Mouse (Mus musculus): ENCODE measurements around the gene AI413582. TPM values are rescaled to one million over a fixed set of nuclear protein-coding genes. Genes with fewer than 3 reads are reported as not detected.

The AI413582 gene
- polyA plus RNA-seq, 1 experiment from 2014 or later, result 38.6 TPM

DNA sequence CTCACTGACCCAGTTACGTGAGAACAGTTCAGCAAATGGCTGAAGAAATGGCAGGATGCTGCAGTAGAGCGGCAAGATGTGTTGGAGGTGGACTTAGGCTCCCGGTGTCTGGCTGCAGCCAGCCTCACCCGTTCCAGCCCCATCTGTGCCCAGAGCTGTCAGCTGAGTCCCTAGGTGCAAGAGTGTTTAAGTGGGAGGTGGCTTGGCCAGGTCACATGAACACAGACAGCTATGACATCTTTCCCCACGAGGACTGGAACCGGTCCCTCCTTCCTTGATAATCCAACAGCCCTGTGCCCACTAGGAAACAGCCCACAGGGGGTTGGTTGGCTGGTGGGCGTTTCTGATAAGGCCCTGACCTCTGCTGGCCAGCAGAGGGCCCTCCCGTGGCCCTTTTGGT lies 37.5 kb downstream of the AI413582 start:
- no peak for DNase-seq (ENCODE audit: low spot score)
- TF ChIP-seq CTCF (IDR thresholded peaks at IDR 0.05), result no peak; the same call in 1 of the 2 replicates
- TF ChIP-seq EP300 (IDR thresholded peaks at IDR 0.05), result no peak
- 55% methylated on average over 8 of the region's 8 CpGs for WGBS
- ATAC-seq, result no peak
- Histone ChIP-seq H3K4me1 (ENCODE audit: insufficient read depth, low read depth, low read length) (no peaks in the 10 kb centered on the region), H3K4me2 (replicated peaks; ENCODE audit: low read depth, low read length) (no peak overlapping the region), H3K9ac (replicated peaks; ENCODE audit: low read depth) (no peak overlapping the region), H3K36me3 (ENCODE audit: insufficient read depth, low read length) (no peaks in the 10 kb centered on the region), H3K27me3 (replicated peaks; ENCODE audit: insufficient read depth, low read length) (no peaks in the 10 kb centered on the region), H3K27ac (ENCODE audit: low read length) (no peak overlapping the region), H3K9me3 (ENCODE audit: low read length) (no peaks in the 10 kb centered on the region), H3K4me3 (ENCODE audit: low read depth, low read length) (no peak overlapping the region)

DNA sequence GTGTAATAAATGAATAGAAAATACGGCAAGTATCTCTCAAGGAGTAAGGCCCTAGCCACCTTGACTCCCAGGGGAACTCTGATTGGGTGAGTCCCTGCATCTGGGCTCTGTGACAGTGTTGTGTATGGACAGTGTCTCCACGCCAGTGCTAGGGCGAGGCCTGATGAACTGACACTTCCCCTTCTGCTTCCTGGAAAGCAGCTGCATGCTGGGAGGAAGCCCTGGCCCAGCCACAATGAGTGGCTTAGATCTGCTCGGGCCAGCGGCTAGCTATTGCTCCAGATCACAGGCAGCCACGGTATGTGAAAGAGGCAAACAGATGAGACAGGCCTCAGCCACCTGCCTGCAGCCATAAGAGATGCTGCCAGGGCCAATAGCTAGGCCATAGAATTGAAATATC lies 38.4 kb downstream of the AI413582 start:
- H3K4me2 ChIP-seq (replicated peaks; ENCODE audit: low read depth, low read length), result no peak overlapping the region
- H3K27me3 ChIP-seq (replicated peaks; ENCODE audit: insufficient read depth, low read length), result no peaks in the 10 kb centered on the region
- ATAC-seq (no peak), DNase-seq (ENCODE audit: low spot score) (no peak)
- no peak overlapping the region for H3K27ac ChIP-seq (ENCODE audit: low read length)
- H3K4me1 ChIP-seq (ENCODE audit: insufficient read depth, low read depth, low read length), result no peaks in the 10 kb centered on the region
- TF ChIP-seq EP300 (IDR thresholded peaks at IDR 0.05) (no peak), CTCF (IDR thresholded peaks at IDR 0.05) (no peak)
- no peaks in the 10 kb centered on the region for H3K36me3 ChIP-seq (ENCODE audit: insufficient read depth, low read length)
- no peak overlapping the region for H3K9ac ChIP-seq (replicated peaks; ENCODE audit: low read depth)
- WGBS, result 52% methylated on average over 6 of the region's 6 CpGs
- no peak overlapping the region for H3K4me3 ChIP-seq (ENCODE audit: low read depth, low read length)
- H3K9me3 ChIP-seq (ENCODE audit: low read length), result no peaks in the 10 kb centered on the region

DNA sequence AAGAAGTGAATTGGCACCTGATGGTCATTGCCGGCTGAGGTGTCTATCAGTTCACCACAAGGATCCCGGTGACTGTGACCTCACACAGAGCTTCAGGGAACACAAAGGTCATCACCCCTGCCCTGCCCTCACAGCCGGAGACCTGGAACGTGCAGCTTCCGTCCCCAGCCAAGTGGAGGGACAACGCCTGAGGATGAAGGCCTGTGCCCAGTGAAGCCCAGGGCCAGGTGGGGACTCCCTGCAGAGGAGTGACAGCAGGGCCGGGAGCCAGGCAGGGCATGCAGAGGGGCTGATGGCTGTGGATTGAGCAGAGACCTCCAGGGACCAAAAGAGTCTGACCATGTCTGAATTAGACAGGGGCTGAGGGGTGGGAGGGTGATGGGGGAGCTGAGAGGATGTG lies 42.4 kb downstream of the AI413582 start:
- 59% methylated on average over 7 of the region's 7 CpGs for WGBS
- no peaks in the 10 kb centered on the region for H3K36me3 ChIP-seq (ENCODE audit: insufficient read depth, low read length)
- H3K4me3 ChIP-seq (ENCODE audit: low read depth, low read length), result no peak overlapping the region
- no peak for ATAC-seq
- TF ChIP-seq EP300 (IDR thresholded peaks at IDR 0.05), result no peak
- no peak for TF ChIP-seq CTCF (IDR thresholded peaks at IDR 0.05)
- no peak overlapping the region for H3K4me2 ChIP-seq (replicated peaks; ENCODE audit: low read depth, low read length)
- H3K4me1 ChIP-seq (ENCODE audit: insufficient read depth, low read depth, low read length), result no peaks in the 10 kb centered on the region
- H3K27me3 ChIP-seq (replicated peaks; ENCODE audit: insufficient read depth, low read length), result peaks cover 9% of the 10 kb centered on the region; the same call in 1 of the 2 replicates
- no peak overlapping the region for H3K9ac ChIP-seq (replicated peaks; ENCODE audit: low read depth)
- H3K27ac ChIP-seq (ENCODE audit: low read length), result no peak overlapping the region
- no peaks in the 10 kb centered on the region for H3K9me3 ChIP-seq (ENCODE audit: low read length)
- DNase-seq (ENCODE audit: low spot score), result no peak

- Histone ChIP-seq H3K36me3 (ENCODE audit: insufficient read depth, low read length) (no peaks in the 10 kb centered on the region), H3K4me3 (ENCODE audit: low read depth, low read length) (no peak within 1 kb of the TSS), H3K27ac (ENCODE audit: low read length) (no peak within 1 kb of the TSS), H3K4me2 (replicated peaks; ENCODE audit: low read depth, low read length) (no peak within 1 kb of the TSS), H3K9ac (replicated peaks; ENCODE audit: low read depth) (no peak within 1 kb of the TSS), H3K4me1 (ENCODE audit: insufficient read depth, low read depth, low read length) (no peaks in the 10 kb centered on the region), H3K9me3 (ENCODE audit: low read length) (no peaks in the 10 kb centered on the region), H3K27me3 (replicated peaks; ENCODE audit: insufficient read depth, low read length) (peaks cover 9% of the 10 kb centered on the region; the same call in 1 of the 2 replicates)
- no peak for TF ChIP-seq EP300 (IDR thresholded peaks at IDR 0.05)
- TF ChIP-seq CTCF (IDR thresholded peaks at IDR 0.05), result no peak
- WGBS, result 66% methylated on average over 5 of the region's 5 CpGs
- ATAC-seq (no peak), DNase-seq (ENCODE audit: low spot score) (no peak)
These were observed 44.3 kb downstream of the AI413582 start, which contains the start of gene Grm4 for GRCm38 (mm10) chr17:27521303-27521702. Gene Grm4, minus strand, starts transcription at chr17:27521403.

DNA sequence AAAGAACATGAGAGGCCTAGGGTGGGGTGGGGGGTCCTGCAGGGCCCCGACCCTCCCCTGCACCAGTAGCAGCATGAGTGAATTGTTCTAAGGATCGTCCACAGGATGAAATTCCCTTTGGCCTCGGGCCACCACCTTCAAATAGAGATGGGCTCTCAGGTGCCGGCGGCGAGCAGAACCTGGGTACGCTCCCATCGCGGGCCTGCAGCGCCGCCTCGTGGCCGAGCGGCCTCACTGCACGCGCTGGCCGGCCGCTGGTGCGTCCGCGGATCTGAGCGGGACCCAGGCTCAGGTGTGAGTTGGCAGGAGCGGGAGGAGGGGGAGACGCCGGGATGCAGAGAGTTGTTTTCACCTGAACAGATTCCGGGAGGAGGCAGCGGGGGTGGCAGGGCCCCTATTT lies 45.0 kb downstream of the AI413582 start:
- Histone ChIP-seq H3K4me3 (ENCODE audit: low read depth, low read length) (no peak overlapping the region), H3K9me3 (ENCODE audit: low read length) (no peaks in the 10 kb centered on the region), H3K27me3 (replicated peaks; ENCODE audit: insufficient read depth, low read length) (peaks cover 9% of the 10 kb centered on the region; the same call in 1 of the 2 replicates), H3K4me2 (replicated peaks; ENCODE audit: low read depth, low read length) (no peak overlapping the region), H3K27ac (ENCODE audit: low read length) (no peak overlapping the region), H3K36me3 (ENCODE audit: insufficient read depth, low read length) (no peaks in the 10 kb centered on the region), H3K9ac (replicated peaks; ENCODE audit: low read depth) (no peak overlapping the region), H3K4me1 (ENCODE audit: insufficient read depth, low read depth, low read length) (no peaks in the 10 kb centered on the region)
- TF ChIP-seq CTCF (IDR thresholded peaks at IDR 0.05) (peak; percentile 99), EP300 (IDR thresholded peaks at IDR 0.05) (no peak)
- WGBS, result 6% methylated on average over 14 of the region's 27 CpGs
- ATAC-seq (peak; percentile 33), DNase-seq (ENCODE audit: low spot score) (peak; percentile 60)

DNA sequence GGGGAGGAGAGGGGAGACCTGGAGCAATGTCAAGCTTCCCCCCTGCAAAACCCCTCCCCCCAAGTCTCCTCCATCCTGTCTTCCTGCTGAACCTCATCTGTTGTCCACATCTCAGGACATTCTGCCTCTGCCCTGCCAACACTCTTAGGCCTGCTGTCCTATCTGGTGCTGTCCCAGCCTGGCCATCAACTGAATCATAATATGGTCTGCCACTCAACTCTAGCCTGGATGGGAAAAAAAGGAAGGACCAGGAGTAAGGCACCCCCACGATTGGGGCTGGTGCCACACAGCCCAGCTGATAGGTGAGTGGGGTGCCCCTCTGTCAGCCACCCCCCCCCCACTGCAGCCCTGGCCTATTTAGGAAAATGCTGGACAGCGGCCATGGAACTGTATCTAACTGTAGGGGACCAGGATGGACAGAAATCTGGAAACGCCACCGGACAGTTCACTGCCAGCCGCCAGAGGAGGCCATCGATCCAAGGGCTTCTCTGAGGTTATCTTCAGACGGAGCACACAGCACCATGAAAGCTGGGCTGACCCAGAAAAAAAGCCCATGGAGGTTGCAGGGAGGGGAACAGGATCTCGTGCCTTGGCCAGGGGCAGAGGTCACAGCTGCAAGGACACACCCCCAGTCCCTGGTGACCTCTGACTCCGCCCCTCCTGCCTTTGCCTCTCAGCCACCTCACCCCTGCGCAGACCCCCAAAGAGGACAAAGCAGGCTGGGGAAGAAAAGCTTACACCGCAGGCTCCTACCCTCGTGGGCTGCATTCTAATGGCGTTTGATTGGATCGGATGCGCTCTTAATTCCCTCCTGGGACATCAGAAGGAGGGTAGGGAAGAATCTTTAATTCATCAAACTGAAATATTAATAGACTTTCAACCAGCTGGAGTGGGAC lies 46.6 kb downstream of the AI413582 start:
- Histone ChIP-seq H3K9me3 (ENCODE audit: low read length) (no peaks in the 10 kb centered on the region), H3K4me1 (ENCODE audit: insufficient read depth, low read depth, low read length) (no peaks in the 10 kb centered on the region), H3K9ac (replicated peaks; ENCODE audit: low read depth) (no peak overlapping the region), H3K36me3 (ENCODE audit: insufficient read depth, low read length) (no peaks in the 10 kb centered on the region), H3K27ac (ENCODE audit: low read length) (no peak overlapping the region), H3K4me2 (replicated peaks; ENCODE audit: low read depth, low read length) (no peak overlapping the region), H3K4me3 (ENCODE audit: low read depth, low read length) (no peak overlapping the region), H3K27me3 (replicated peaks; ENCODE audit: insufficient read depth, low read length) (peaks cover 23% of the 10 kb centered on the region)
- TF ChIP-seq EP300 (IDR thresholded peaks at IDR 0.05), result no peak
- no peak for TF ChIP-seq CTCF (IDR thresholded peaks at IDR 0.05)
- WGBS, result 42% methylated on average over 15 of the region's 15 CpGs
- DNase-seq (ENCODE audit: low spot score) (no peak), ATAC-seq (no peak)

Data from lung, postnatal 0 days (tissue).